Comparison of ENCODE assay signal across 22 mouse cellular contexts in the genomic region with DNA sequence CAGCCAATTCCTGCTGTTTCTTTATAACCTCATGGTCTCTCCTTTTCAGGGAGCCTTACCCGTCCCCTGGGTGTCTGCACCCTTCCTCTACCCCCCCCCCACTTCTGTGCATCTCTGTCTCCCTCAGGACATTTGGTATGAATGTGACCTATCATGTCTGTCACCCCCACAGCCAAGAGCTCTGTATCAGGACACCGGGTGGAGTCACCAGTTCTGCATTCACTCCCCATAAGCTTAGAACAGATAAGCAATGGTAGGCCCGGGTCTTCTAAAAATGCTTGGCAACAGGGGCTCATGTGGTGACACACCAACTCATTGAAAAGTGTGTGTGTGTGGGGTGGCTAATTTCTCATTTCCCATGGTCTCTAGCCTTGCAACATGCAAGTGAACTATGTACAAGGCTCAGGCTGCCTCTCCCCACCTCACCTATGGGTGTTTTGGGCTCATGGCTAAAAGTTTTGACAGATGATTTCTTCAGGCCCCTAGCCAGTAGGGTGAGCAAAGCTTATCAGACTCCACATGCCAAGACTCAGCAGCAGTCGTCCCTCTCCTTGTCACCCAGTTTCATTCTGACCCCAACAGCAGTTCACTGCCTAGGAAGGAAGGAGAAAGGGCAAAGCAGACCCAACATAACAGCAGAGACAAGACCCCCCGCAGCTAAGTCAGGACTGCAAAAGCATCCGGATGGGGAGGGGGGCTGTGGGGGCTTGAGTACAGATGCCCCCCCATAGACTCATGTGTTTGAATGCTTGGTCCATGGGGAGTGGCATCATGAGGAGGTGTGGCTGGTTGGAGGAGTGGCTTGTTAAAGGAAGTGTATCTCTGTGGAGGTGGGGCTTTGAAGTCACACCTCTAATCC.
DNase-seq lines count a peak whose midpoint lies in the region; ATAC-seq and TF ChIP-seq lines count a peak whose summit lies in the region.
"Had no signal": no experiment of that assay in that cellular context is flagged by ENCODE, and none has a peak within 500 bp of the region (broad histone marks: within the 10 kb centered on the region; RNA-seq: fewer than 3 reads in every experiment).

No protein-coding gene starts in this region.

- 0 out of 2 replicates have a peak overlapping the region, but pooled peaks have one; percentile 46 for H3K27ac ChIP-seq in gastrocnemius, adult 2 months
- H3K27ac ChIP-seq in stomach, embryonic 15.5 days: no peak overlapping the region
- no peak overlapping the region for H3K27ac ChIP-seq in stomach, postnatal 0 days (replicated peaks)
- H3K27ac ChIP-seq in liver, embryonic 14.5 days: peak overlapping the region; percentile 70
- H3K27ac ChIP-seq: heart, embryonic 15.5 days; hindbrain, embryonic 13.5 days; neural tube, embryonic 13.5 days had no signal

- WGBS in stomach, embryonic 15.5 days: 71% methylated on average over 6 of the region's 6 CpGs
- 65% methylated on average over 6 of the region's 6 CpGs for WGBS in stomach, postnatal 0 days
- WGBS in liver, embryonic 14.5 days (ENCODE audit: insufficient replicate concordance): 18% methylated on average over 6 of the region's 6 CpGs

- H3K4me2 ChIP-seq in stomach, embryonic 15.5 days: no peak overlapping the region
- H3K4me2 ChIP-seq in stomach, postnatal 0 days (replicated peaks; ENCODE audit: low read depth): no peak overlapping the region
- H3K4me2 ChIP-seq in liver, embryonic 14.5 days (ENCODE audit: low read depth): peak overlapping the region; percentile 58
- H3K4me2 ChIP-seq: heart, embryonic 15.5 days; hindbrain, embryonic 13.5 days; lung, embryonic 14.5 days; neural tube, embryonic 13.5 days had no signal

- no peaks in the 10 kb centered on the region for H3K36me3 ChIP-seq in stomach, embryonic 15.5 days
- H3K36me3 ChIP-seq in stomach, postnatal 0 days (ENCODE audit: control insufficient read depth, insufficient read depth, low read length): no peaks in the 10 kb centered on the region
- H3K36me3 ChIP-seq in liver, embryonic 14.5 days (replicated peaks; ENCODE audit: control insufficient read depth, insufficient read depth, low read depth): no peaks in the 10 kb centered on the region
- H3K36me3 ChIP-seq: heart, embryonic 15.5 days; hindbrain, embryonic 13.5 days; neural tube, embryonic 13.5 days had no signal

- H3K9ac ChIP-seq in stomach, embryonic 15.5 days: no peak overlapping the region
- H3K9ac ChIP-seq in stomach, postnatal 0 days (ENCODE audit: low read length): no peak overlapping the region
- peak overlapping the region; percentile 13; the same call in 1 of the 2 replicates for H3K9ac ChIP-seq in liver, embryonic 14.5 days (replicated peaks)
- H3K9ac ChIP-seq: heart, embryonic 15.5 days; hindbrain, embryonic 13.5 days; lung, embryonic 14.5 days; neural tube, embryonic 13.5 days had no signal

- no peak for TF ChIP-seq CTCF in gastrocnemius, adult 2 months (IDR thresholded peaks at IDR 0.05)
- TF ChIP-seq CTCF in stomach, postnatal 0 days (IDR thresholded peaks at IDR 0.05; ENCODE audit: low read depth): no peak
- no peak for TF ChIP-seq CTCF in liver, embryonic 14.5 days (IDR thresholded peaks at IDR 0.05; ENCODE audit: low read depth)

- H3K4me1 ChIP-seq in stomach, embryonic 15.5 days: no peaks in the 10 kb centered on the region
- no peaks in the 10 kb centered on the region for H3K4me1 ChIP-seq in stomach, postnatal 0 days (replicated peaks; ENCODE audit: control insufficient read depth, insufficient read depth)
- H3K4me1 ChIP-seq in liver, embryonic 14.5 days (replicated peaks; ENCODE audit: control insufficient read depth in 2 of 2, insufficient read depth in 2 of 2, low read length in 1 of 2): peaks cover 10 to 32% of the 10 kb centered on the region in 2 experiments

- no peak for DNase-seq in gastrocnemius, adult 2 months
- DNase-seq in gastrocnemius, postnatal 10 days: no peak
- no peak for DNase-seq in stomach, postnatal 0 days (ENCODE audit: low spot score)
- peak; percentile 7 to 58 (median 20) for DNase-seq in liver, embryonic 14.5 days (ENCODE audit: low read depth in 3 of 3, low spot score in 3 of 3)
- DNase-seq in spleen, adult 12 weeks (ENCODE audit: low spot score): no peak
- no peak for DNase-seq in spleen, postnatal 10 days (ENCODE audit: low spot score in 2 of 2)
- DNase-seq in layer of hippocampus, postnatal 14 days (ENCODE audit: low spot score in 2 of 2): no peak
- DNase-seq: cerebellum, adult 2 months; embryo, embryonic 11 days; gastrocnemius, postnatal 25 days; kidney, adult 18-20 months; kidney, postnatal 36 days; layer of hippocampus, postnatal 36 days; left cerebral cortex, postnatal 4 days; lung, embryonic 14.5 days; right cerebral cortex, postnatal 25 days had no signal

- TF ChIP-seq EP300 in stomach, postnatal 0 days (optimal IDR thresholded peaks at IDR 0.05): no peak
- TF ChIP-seq EP300 in liver, embryonic 14.5 days (IDR thresholded peaks at IDR 0.05; ENCODE audit: low read depth): peak; percentile 33; the same call in 1 of the 2 replicates

- no peak overlapping the region for H3K4me3 ChIP-seq in gastrocnemius, adult 2 months
- no peak overlapping the region for H3K4me3 ChIP-seq in stomach, embryonic 15.5 days (replicated peaks)
- no peak overlapping the region for H3K4me3 ChIP-seq in stomach, postnatal 0 days (ENCODE audit: low read depth, low read length)
- no peak overlapping the region; a peak in 1 of 4 replicates for H3K4me3 ChIP-seq in liver, embryonic 14.5 days (ENCODE audit: insufficient read depth in 1 of 2, low read depth in 2 of 2, low read length in 2 of 2)
- H3K4me3 ChIP-seq: heart, embryonic 15.5 days; hindbrain, embryonic 13.5 days; megakaryocyte, embryonic 14.5 days; neural tube, embryonic 13.5 days had no signal

- peak; percentile 67 for ATAC-seq in stomach, embryonic 15.5 days (ENCODE audit: insufficient read depth, low FRiP score, low read depth)
- ATAC-seq in stomach, postnatal 0 days (ENCODE audit: low FRiP score, low TSS enrichment): no peak
- peak; percentile 92 for ATAC-seq in liver, embryonic 14.5 days (ENCODE audit: insufficient read depth)
- ATAC-seq: Patski had no signal

- intact Hi-C loops in gastrocnemius, adult 2 months (cut with DNase I): no loop called here

- H3K27me3 ChIP-seq in stomach, embryonic 15.5 days (replicated peaks): no peaks in the 10 kb centered on the region
- H3K27me3 ChIP-seq in stomach, postnatal 0 days (ENCODE audit: control insufficient read depth, insufficient read depth, low read length): no peaks in the 10 kb centered on the region
- H3K27me3 ChIP-seq in liver, embryonic 14.5 days (ENCODE audit: control insufficient read depth, insufficient read depth, low read length): no peaks in the 10 kb centered on the region
- H3K27me3 ChIP-seq: heart, embryonic 15.5 days; megakaryocyte, embryonic 14.5 days had no signal

- no peaks in the 10 kb centered on the region for H3K9me3 ChIP-seq in stomach, embryonic 15.5 days
- H3K9me3 ChIP-seq in stomach, postnatal 0 days (ENCODE audit: control insufficient read depth, low read length): no peaks in the 10 kb centered on the region
- no peaks in the 10 kb centered on the region for H3K9me3 ChIP-seq in liver, embryonic 14.5 days (ENCODE audit: control insufficient read depth, low read length)
- H3K9me3 ChIP-seq: heart, embryonic 15.5 days; hindbrain, embryonic 13.5 days; megakaryocyte, embryonic 14.5 days; neural tube, embryonic 13.5 days had no signal

Comparison
In these comparisons a context has a peak if more than half of its experiments do, and no peak if none do; other contexts are left out.
1. DNase-seq: peak in liver, embryonic 14.5 days (3 of 3); none in gastrocnemius, adult 2 months (single experiment), gastrocnemius, postnatal 10 days (single experiment), stomach, postnatal 0 days (single experiment), spleen, adult 12 weeks (single experiment), spleen, postnatal 10 days (0 of 2) and layer of hippocampus, postnatal 14 days (0 of 2).
2. H3K27ac ChIP-seq: peak in gastrocnemius, adult 2 months (single experiment) and liver, embryonic 14.5 days (single experiment); none in stomach, embryonic 15.5 days (single experiment) and stomach, postnatal 0 days (single experiment).